Mouse (Mus musculus) erythroid progenitor cell, adult 5-6 weeks (primary cell): Measurements from ENCODE around the gene Rapgef6. TPM values are rescaled to one million over a fixed set of nuclear protein-coding genes. Genes with fewer than 3 reads are reported as not detected.

Experiments used
- ATAC-seq: replicated peaks from 2 replicates; pipeline ENCODE4 v1.8.0; 2016; ENCODE audit warnings: moderate number of reproducible peaks, mild to moderate bottlenecking, moderate TSS enrichment, inconsistent platforms; ENCODE audit not compliant: poor library complexity, low FRiP score, severe bottlenecking
- total RNA-seq, 2 experiments: library from RNA; stranded (forward) in 1 of 2; stranded (reverse) in 1 of 2; fragments of 150-400 nt in 1 of 2; fragments of 186-747, 209-891 nt in 1 of 2; gene quantifications; 2 replicates each; pipeline versions ENCODE4 v1.2.3 to v1.2.4; 2015 to 2017; ENCODE audit warnings: low replicate concordance in 2 of 2

Gene Rapgef6
- total RNA-seq (2015; ENCODE audit: low replicate concordance) (50.1 and 70.4 TPM in 2 replicates), total RNA-seq (2017; ENCODE audit: low replicate concordance) (90.4 and 96.1 TPM in 2 replicates)

- ATAC-seq = peak; percentile 95
Measured at GRCm38 (mm10) chr11:54522529-54523430, at the start of gene Rapgef6. Rapgef6 (plus strand) TSS chr11:54522847.

- no peak for ATAC-seq
Measured at GRCm38 (mm10) chr11:54478414-54478813, 44.2 kb upstream of the Rapgef6 start.

- no peak for ATAC-seq
Measured at GRCm38 (mm10) chr11:54486041-54486440, 36.6 kb upstream of the Rapgef6 start.

GRCm38 (mm10) chr11:54491946-54492558 is 30.6 kb upstream of the Rapgef6 start:
- no peak for ATAC-seq

GRCm38 (mm10) chr11:54492559-54492958 is 30.1 kb upstream of the Rapgef6 start:
- ATAC-seq = no peak

GRCm38 (mm10) chr11:54499838-54500237 is 22.8 kb upstream of the Rapgef6 start:
- no peak for ATAC-seq

- no peak for ATAC-seq
Measured at GRCm38 (mm10) chr11:54502546-54503245, 20.0 kb upstream of the Rapgef6 start.

GRCm38 (mm10) chr11:54513584-54513983 is 9.1 kb upstream of the Rapgef6 start:
- ATAC-seq = no peak

GRCm38 (mm10) chr11:54521927-54522528 is 619 bp upstream of the Rapgef6 start:
- no peak for ATAC-seq

GRCm38 (mm10) chr11:54523431-54524001 is 869 bp downstream of the Rapgef6 start:
- ATAC-seq = no peak

- no peak for ATAC-seq
Measured at GRCm38 (mm10) chr11:54528002-54528401, 5.4 kb downstream of the Rapgef6 start.

GRCm38 (mm10) chr11:54530391-54530790 is 7.7 kb downstream of the Rapgef6 start:
- ATAC-seq = no peak

- ATAC-seq = no peak
Measured at GRCm38 (mm10) chr11:54530916-54531315, 8.3 kb downstream of the Rapgef6 start.

GRCm38 (mm10) chr11:54533834-54534233 is 11.2 kb downstream of the Rapgef6 start:
- no peak for ATAC-seq

- ATAC-seq = peak; percentile 85
Measured at GRCm38 (mm10) chr11:54534871-54535270, 12.2 kb downstream of the Rapgef6 start.

- ATAC-seq = no peak
Measured at GRCm38 (mm10) chr11:54539031-54539430, 16.4 kb downstream of the Rapgef6 start.

- ATAC-seq = no peak
Measured at GRCm38 (mm10) chr11:54539486-54539885, 16.8 kb downstream of the Rapgef6 start.

- no peak for ATAC-seq
Measured at GRCm38 (mm10) chr11:54540328-54540727, 17.7 kb downstream of the Rapgef6 start.

- peak; percentile 43; the same call in 1 of the 2 replicates for ATAC-seq
Measured at GRCm38 (mm10) chr11:54542414-54542813, 19.8 kb downstream of the Rapgef6 start.

- no peak for ATAC-seq
Measured at GRCm38 (mm10) chr11:54554970-54555369, 32.3 kb downstream of the Rapgef6 start.
